Mouse (Mus musculus): ENCODE results near the gene Cyp2r1. TPM values are rescaled to one million over a fixed set of nuclear protein-coding genes. Genes with fewer than 3 reads are reported as not detected.
A peak's percentile ranks its signal among the peaks of the same experiment; 100 is the strongest.
"Not testable (repeated sequence)": the region's sequence is repeated elsewhere in the genome, so short reads cannot be mapped to it uniquely, and the experiment has no call there.

Gene Cyp2r1
- total RNA-seq (2022) = not detected

DNA sequence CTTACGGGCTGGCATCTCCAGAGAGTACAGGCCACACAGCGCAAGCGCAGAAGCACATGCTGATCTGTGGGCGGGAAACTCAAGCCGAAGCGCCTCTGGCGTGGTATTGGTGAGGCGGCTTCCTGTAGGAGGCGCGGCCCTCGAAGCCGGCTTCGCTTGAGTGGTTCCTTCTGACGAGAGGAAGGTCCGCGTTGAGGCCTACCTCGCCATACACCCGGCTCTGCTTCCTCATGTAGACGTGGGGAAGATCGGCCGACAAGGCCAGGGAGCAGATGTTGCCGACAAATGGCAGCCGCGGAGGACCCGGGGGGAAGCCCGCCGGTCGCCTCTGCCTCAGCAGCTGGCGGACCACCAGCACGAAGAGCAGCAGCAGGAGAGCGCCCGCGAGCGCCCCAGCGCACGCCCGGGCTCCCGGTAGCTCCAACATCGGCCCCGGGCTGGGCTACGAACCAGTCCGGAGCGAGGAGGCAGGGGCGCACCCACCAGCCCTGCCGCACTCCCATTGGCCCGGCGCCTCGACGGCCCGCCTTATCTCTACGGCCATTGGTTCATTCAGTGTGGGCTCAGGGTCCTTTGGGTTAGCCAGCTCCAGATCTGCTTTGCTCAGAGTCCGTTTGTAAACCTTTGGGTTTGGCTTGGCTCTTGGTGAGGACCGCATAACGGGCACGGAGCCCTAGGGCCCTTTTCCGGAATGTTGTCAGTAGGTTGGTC is at the start of gene Cyp2r1:
TSS of gene Cyp2r1 (minus strand) at position 442 of the 711 bp plus-strand sequence.
- DNase-seq (ENCODE audit: low spot score in 2 of 2) = peak; percentile 72 to 73

DNA sequence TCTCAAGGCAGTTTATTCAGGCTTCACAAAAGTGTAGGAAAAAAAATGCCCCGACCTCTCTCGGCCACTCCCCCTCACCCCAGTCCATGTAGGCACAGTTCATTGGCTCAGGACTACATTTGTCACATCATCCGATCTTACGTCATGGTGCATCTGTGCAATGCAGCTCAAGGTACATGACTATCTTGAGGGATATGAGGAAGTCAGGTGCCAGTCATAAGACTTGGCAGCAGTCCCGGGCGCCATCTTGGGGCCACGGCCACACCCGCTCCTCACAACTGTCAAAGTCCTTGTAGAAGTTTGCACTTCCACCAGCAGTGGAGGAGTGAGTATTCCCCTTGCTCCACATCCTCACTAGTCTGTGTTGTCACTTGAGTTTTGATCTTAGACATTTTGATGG is 31.6 kb upstream of the Cyp2r1 start:
- not testable (repeated sequence) for DNase-seq (ENCODE audit: low spot score in 2 of 2)

DNA sequence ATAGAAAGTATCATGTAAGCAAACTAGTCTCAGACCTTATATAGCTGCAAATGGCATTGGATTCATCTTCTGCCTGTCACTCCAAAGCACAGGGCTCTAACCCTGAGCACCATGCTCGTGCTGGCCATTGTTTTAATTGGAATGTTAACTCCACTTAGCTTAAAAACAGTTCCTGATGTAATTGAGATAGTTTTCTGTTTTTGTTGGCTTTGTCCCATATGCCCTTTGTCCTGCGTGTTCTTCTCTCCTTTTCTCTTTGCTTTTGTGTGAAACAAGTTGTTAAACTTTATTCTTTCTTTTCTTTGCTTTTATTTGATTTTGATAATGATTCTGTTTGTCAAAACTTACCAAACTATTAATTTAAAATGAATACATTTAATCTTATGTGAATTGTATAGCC is 19.7 kb upstream of the Cyp2r1 start:
- DNase-seq (ENCODE audit: low spot score in 2 of 2) = no peak

DNA sequence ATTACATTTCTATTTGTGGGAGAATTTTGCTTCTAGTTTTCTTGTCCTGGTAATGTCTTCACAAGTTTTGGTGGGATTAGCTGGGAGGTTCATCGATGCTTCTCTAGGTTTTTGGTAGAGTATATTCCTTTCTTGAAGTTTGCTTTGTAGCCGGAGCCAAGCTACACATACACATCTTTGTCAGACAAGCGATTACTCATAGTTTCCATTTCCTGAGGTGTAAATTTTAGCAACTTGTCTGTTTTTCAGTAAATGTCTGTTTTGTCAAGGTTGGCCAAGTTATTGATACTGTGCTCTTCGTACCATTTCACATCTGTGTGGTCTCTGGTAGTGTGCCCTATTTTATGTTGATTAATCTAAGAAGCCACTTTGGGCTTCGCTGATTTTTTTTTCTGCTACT is 18.4 kb upstream of the Cyp2r1 start:
- DNase-seq (ENCODE audit: low spot score in 2 of 2) = no peak

DNA sequence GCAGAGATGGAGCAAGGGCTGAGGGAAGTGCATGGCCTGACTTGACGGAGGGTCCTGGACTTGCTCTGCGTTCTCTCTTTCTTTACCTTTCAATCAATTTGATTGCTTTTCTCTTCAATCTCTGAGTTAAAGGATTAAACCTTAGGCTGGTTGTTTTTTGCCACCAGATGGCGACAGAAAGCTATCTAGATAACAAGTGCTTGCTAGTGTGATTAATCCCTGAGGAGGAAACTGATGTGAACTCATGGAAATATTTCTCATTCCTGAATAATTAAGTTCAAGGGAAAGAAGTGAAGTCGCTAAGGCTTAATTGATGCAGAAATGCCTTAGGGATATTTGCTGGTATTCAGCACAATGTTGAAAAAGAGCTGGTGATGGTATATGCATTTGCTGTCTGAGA is 17.7 kb upstream of the Cyp2r1 start:
- DNase-seq (ENCODE audit: low spot score in 2 of 2) = no peak

DNA sequence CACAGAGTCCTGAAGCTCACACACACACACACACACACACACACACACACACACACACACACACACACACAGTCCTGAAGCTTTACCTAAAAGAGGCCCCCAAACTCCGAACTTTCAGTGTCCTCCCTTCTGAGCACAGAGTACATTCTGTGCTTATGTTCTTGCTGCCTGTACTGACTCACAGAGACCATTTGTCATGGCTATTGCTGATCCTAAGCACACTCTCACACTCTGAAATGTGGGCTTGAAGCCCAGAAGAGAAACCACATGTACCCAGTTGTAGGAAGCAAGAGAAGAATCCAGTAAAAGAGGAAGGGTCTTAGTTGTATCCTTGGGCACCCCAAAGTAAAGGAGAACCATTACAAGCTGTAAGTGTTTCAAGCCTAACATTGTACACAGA is 14.9 kb upstream of the Cyp2r1 start:
- DNase-seq (ENCODE audit: low spot score in 2 of 2) = no peak

DNA sequence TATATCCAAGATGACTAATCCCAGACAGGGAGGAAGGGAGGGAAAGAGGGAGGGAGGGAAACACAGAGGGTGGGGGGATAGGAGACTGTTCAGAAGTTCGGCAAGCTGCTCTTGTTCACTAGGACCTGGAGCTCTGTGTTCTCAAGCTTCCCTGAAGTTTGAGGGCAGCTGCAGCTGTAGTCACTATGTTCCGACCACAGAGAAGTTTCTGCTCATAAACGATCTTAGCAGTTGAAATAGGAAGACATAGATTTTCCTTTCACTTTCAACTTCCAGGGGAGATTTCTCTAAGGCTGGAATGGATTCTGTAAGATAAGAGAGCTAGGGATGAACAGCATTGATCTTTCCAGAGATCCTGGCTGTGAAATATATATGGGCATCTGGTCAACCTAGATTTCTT is 14.2 kb upstream of the Cyp2r1 start:
- no peak for DNase-seq (ENCODE audit: low spot score in 2 of 2)

DNA sequence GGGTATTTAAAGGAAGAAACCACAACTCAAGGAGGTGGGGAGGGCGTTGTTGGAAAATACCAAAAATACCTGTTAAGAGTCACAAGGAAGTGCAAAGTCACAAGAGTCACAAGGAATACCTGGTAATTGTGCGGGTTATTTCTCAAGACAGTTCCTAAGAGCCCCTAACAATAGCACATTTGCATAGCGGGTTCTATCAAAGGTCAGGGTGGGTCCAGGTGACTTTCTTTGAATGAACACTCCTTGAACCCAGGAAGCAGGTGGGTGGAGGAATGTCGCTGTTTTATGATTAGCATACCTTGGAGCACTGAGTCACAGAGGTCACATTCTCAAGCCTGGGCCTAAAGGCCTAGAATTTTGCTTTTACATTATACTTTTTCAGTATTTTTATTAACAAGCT is 11.1 kb upstream of the Cyp2r1 start:
- not testable (repeated sequence) for DNase-seq (ENCODE audit: low spot score in 2 of 2)

DNA sequence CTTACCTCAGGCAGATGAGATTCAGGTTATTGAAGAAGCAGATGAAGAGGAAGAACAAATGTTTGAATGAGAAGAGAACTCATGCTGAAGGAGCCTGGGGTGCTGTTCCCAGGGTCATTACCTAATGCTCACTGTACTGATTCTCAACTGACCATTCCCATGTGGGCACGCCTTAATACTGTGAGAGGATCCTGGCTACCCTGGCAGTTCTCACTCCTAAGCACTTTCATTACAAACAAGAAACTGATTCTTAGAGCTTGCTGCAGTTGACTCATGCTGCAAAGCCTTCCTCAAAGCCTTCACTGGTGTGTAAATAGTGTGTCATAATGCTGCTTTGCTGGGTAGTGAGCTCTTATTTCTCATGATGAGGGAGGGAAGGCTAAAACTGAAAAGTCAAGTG is 26.6 kb downstream of the Cyp2r1 start:
- DNase-seq (ENCODE audit: low spot score in 2 of 2) = no peak

DNA sequence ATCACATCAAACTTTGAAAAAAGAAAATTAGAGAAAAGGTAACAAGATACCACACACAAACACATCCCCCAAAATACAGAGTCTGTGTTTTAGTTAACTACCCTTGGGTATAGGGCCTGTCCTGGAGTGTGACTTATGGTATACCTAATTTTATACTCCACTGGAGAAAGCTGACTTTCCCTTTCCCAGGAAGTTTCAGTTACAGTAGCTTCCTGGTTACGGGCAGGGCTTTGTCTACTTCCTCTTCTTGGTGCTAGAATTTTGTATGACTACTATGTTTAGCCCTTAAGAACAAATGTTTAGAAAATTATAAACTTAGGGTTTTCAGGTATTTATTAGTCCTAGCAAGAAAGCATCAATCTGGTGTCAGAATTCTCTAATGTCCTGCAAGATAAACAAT is 36.5 kb downstream of the Cyp2r1 start:
- DNase-seq (ENCODE audit: low spot score in 2 of 2) = no peak

DNA sequence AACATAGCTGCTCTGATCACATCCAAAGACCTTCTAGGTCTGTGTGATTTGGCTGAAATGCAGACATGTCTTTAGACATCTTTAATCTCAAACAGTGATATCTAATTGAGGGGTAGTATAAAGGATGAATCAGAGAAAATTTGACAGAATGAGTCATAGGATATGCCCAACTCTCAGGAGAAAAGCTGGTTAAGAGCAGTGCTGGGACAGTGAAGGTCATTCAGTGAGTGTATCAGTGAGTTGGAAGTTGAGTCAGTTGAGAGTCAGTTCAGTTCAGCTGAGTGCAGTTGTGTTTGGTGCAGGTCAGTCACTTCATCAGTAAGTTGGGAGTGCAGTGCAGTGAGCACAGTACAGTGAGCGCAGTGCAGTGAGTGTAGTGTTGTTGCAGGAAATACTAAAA is 42.6 kb downstream of the Cyp2r1 start:
- DNase-seq (ENCODE audit: low spot score in 2 of 2) = no peak

DNA sequence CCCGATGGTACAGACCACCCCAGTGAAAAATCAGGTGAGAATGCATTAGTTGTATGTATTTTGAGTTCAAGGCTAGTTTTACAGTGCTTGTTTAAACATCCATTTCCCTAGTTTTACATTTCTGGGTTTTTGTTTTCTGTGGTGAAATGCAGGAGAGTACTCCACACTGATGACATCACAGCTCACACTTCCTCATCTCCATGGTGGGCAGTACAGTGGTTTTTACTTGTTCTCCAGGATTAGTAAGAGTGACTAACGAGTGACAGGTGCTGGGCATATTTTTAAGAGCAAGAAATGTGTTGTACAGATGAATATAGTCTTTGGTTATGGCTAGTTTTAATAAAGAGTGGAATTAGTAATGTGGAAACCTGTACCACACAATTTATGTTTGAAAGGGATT is 53.9 kb downstream of the Cyp2r1 start:
- no peak for DNase-seq (ENCODE audit: low spot score in 2 of 2)

Other genes starting within 250 kb of the Cyp2r1 start
- gene Pde3b, start 147.7 kb downstream of the Cyp2r1 start, total RNA-seq (2022) = 1 to 10 TPM; 3.1 to 5.9 (median 4.7) TPM
- gene Calca, start 73.4 kb upstream of the Cyp2r1 start, total RNA-seq (2022) = not detected
- not detected for gene Calcb, start 155.7 kb upstream of the Cyp2r1 start, total RNA-seq (2022)
- gene Insc, start 180.7 kb upstream of the Cyp2r1 start, total RNA-seq (2022) = 1 to 10 TPM in 1 of 4 experiments, under 1 TPM in 3; 0.24 to 1.1 (median 0.59) TPM